Mouse (Mus musculus) lung, postnatal 4 days (tissue): ENCODE measurements at regions not wholly inside any gene's neighbourhood (a gene's known extent, or its start where the extent isn't known, plus 50 kb on each side); places are given as distances from the start of the nearest gene placed in this dataset.
A peak's percentile ranks its signal among the peaks of the same experiment; 100 is the strongest.

Source experiments
- DNase-seq, 2 experiments: peaks; one replicate each; pipeline ENCODE4 v3.0.0; 2021

DNA sequence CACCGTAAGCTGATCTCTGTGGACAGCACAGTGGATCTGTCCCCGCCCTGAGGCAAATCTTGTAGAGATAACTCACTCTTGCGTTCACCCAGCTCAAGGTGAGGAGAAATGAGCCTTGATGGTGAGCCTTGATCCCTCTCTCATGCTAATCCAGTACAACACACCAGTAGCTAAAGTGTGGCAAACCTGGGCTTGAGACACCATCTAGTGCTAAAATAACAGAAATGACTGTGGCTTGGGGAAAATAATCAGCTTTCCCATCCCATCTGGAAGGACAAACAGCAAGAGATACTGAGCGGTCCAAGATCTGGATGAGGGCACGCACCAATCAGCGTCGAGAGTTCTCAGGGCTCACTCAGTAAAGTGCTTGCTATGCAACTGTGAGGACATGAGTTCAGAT is 50.9 kb upstream of the Cbln4 start:
- no peak for DNase-seq

DNA sequence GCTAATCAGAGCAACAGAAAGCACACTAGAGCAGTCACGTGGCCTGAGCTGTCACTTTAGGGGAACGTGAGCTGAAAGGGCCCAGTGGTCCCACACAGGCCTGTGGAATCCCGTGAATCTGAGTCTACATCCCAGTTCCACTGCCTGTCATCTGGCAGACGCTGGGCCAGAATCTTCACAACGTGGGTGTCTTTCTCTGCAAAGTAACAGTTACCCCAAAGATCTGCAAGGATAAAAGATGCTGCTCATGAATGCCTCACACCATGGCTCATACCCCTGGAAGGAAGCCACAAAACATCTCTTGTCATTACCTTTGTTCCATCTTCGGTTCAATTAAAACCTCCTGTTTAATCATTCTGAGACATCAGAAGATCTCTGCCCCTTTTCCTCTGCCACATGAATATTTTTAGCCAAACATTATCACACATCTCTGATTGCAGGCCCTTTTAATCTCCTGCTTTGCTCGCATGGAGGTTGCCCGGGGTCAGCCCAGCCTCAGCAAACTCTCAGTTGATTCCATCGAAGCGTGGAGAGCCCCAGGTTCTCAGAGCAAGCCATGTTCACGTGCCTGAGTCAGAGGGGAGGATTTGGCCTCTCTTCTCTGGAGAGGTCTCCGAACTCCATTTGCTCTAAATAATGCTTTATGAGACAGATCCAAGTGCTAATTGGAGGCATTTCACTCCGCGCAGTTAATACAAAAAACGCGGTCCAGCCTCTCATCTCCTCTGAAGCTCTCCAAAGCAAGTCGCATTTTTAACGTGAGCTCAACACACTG is 60.8 kb upstream of the Cbln4 start:
- DNase-seq: no peak

DNA sequence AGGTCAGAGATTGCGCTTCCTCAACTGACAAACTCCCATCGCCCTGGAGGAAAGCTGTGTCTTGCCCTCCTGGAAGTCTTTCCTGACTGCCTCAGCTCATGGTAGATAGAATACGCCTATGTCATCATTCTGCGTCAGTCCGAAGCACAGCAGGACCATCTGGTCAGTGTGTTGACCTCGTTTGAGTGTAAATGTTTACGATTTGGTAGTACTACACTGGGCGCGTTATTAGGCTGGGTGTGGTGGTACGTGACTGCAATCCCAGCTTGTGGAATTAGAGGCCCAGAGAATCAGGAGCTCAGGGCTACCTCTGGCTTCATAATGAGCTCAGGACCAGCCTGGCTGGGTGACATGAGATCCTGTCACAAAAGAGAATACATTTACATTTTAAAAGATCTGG is 62.0 kb upstream of the Cbln4 start:
- no peak for DNase-seq

DNA sequence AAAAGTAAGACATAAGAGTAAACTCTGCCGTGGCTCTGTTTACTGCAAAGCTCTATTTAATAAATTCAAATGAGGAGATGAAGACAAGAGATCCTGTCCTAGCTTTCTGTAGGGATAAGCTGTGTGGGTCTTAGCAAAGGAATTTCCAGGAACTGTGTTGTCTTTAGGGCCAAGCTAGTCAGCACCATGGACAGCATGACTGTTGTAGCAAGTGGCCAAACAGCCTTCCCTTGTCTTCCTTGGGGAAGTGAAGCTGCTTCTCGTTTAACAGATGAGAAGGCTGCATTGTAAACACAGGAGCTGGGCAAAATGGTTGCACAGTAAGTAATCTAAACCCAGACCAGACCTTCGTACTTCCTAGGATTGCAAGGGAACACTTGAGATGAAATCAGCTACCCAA is 67.4 kb upstream of the Cbln4 start:
- DNase-seq: peak in 1 of 2 experiments; percentile 9

DNA sequence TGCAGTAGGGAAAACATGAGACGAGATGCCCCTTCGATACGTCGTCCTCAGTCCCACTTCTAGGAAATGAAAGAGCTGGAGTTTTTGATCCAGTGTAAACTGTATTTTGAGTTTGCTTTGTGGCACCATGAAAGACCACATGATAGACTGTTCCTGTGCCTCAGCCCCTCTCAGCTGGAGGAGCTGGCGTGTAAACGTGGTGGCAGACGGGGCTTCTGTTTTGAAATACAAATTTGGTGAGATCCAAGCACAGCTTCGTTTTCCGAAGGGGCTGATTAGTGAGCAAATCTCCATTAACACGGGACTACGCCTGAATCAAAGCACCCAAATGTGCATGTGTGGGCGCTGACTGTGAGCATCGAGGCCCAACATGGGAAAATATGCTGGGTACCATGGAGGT is 70.4 kb upstream of the Cbln4 start:
- no peak for DNase-seq

DNA sequence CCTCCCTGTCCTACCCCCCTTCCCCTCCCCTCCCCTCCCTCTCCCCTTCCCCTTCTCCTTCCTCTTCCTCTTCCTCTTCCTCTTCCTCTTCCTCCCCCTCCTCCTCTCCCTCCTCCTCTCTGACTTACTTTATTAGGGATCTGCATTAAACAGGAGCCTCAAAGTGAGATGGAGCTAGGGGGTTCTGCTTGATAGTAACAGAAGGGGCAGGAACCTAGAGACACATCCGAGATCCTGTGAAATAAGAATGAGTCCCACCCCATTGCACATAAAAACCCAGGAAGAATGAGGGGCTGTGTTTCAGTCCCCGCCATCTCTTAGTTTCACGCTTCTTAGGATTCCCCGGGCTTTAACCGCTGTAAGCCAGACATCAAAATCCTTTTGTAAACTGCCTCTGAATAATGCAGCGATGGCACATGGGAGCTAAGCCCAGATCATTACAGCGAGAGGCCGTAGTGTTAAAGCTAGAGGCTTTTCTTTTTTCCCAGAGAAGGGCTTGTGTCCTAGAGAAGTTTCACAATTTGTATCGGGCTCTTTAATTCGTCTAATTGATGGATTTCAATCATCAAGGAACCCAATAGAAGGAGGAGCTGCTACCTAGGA is 72.4 kb upstream of the Cbln4 start:
- no peak for DNase-seq

DNA sequence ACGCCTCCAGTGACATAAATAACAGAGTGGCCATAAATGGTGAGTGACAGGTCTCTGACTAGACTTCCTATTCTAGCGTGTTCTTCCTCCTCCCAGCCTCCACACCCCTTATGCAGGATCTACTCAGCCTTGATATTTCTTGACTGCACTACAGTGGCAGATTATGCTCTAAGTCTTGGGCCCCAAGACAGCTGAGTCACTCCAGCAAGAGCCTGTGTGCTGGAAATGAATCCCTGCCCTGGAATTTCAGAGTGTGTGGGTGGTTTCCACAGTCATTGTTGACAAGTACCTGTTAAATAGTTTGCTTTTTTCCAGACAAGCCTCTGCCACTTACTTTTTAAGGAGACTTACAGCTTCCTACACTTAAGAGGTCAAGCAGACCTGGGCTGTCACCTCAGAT is 84.3 kb upstream of the Cbln4 start:
- no peak for DNase-seq

DNA sequence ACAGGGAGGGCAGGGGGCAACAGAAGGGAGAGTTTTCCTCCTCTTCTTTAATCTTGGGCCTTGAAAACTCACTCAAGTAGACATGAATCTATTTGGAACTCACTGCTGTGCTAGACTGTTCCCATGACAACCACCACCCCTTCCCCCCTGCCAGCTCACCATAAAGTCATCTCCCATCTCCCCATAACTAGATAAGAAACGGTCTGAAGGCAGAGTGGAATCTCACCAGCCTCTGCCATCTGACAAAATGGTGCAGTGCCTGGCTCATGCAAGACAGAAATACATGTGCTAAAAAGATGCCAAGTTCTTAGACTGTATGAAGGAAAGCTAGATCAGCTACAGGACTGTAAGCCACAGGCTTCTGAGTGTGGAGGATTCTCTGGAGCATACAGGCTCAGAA is 88.0 kb upstream of the Cbln4 start:
- DNase-seq: no peak

DNA sequence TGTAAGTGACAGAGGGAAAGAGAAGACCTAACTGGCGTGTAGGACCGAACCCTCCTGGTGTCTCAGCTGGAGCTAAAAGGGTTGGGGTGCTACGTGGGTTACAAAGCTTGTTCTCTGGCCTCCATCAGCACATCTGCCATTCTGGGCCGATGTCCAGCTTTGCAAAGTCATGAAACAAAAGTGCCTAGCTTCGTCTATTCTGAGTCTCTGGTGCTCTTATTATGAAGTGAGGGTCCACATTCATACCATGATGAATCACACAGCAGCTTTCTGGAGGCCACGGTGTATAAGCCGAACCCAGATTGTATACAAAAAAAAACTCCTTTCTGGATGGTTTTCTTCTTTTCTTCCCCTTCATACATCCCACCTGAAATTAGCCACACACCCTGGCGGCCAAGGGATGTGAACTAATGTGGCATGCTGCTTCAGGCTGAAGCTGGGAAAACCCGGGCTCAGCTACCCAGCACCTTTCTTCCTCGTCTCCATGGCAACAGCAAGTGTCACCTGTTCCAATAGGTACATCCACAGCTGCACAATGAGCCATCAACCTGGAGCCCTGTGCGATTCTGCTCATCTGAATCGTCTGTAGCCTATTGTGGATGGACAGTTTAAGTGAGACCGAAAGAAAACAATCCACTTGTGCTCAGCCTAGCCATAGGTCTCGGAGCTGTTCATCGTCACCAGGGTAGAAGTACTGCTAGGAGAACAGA is 89.5 kb upstream of the Cbln4 start:
- no peak for DNase-seq

DNA sequence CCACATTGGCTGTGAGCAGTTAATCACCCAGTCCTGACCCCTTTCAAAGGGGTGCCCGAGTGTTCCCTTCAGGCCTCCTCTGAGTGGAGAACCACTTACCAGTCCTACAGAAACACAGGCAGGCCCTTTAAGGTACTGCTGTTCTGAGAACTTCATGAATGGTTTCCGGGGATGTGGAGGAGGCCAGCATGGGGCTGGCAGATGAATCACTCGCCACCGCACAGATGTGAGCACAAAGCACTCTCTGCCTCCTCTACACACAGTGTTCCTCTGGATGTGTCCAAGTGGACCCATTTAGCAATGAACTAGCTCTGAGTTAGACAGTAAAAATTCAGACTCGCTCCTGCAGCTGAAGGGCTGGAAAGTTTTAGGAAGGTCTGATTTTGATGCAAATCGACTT is 96.8 kb upstream of the Cbln4 start:
- DNase-seq: no peak

DNA sequence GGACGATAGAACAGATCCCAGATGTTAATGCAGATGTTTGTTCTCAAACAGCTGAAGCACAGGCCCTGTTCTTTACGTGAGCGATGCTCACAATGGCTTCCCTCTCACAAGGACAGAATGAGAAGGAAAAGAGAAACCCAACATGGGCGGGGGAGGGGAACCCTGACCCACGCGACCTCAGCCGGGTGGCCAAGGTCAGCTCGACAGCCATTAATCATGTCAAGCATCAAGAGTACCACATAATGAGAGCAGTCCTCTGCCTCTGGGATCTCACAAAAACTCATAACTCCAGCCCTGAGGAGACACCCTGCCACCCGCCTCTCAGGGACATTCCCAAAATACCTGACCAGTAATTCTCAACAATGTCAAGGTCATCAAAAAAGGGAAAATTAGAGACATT is 100.0 kb upstream of the Cbln4 start:
- DNase-seq: no peak

DNA sequence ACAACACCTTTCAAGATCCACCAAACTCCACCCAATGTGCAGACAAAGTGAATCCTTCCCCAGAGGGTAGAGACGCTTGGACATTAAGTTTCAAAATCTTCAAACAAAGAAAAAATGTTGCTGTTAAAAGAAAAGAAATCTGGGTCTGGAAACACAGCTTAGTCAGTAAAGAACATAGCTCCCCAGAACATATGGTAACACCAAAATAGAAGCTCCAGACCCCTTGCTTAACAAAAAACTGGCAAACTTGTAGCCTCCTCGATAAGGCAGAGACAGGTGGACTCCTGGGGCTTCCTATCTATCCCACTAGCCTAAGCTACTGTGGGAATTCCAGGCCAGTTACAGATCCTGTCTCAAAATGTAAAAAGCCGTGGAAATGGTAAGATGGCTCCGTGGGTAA is 99.6 kb upstream of the Mc3r start:
- no peak for DNase-seq

DNA sequence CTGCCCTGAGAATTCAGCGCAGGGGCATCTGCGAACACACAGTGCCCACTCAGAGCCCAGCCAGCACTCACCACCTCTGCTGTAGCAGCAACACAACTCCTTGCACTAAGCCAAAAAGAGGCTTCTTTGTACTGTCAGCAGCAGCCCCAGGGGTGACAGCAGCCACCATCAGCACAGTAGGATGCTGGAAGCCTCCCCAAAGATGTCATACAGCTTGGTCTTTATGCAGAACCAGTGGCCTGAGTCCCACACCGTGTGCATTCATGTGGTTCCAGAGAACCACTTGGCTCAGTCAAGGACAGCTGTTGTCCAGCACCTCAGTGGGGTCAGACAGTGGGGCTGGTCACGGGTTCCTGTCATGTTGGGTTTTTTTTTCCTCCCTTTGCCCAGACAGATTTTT is 98.6 kb upstream of the Mc3r start:
- no peak for DNase-seq

DNA sequence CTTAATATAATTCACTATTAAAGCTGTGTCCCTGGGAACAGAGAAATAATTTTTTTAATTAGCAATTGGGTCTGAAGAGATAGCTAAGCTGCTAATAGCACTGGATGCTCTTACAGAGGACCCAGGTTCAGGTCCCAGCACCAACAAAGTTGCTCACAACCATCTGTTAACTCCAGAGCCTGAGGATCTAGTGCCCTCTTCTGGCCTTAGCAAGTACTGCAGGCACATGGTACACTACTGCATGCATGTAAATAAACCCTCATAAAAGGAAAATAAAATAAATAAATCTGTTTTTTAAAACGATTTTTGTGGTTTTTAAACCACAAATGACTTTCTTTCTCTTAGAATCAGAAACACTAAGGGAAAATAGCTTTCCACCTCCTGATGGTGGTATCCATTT is 97.4 kb upstream of the Mc3r start:
- DNase-seq: no peak

DNA sequence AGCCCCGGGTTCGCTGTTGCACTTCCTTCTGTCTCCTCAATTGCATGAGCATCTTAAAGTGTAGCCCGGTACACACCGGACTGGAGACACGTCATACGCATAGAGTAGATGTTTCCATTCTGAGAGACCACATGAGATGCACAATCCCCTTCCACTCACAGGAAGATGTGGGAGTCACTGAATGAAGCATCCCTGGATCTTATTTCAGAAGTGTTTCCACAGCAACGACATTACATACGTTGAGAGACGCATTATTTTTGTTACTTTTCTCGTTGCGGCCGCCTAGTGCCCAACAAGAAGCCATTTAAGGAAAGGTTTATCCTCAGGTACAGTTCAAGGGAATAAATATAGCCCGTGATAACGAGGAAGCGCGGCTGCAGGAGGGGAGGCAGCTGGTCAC is 88.4 kb upstream of the Mc3r start:
- DNase-seq: no peak

DNA sequence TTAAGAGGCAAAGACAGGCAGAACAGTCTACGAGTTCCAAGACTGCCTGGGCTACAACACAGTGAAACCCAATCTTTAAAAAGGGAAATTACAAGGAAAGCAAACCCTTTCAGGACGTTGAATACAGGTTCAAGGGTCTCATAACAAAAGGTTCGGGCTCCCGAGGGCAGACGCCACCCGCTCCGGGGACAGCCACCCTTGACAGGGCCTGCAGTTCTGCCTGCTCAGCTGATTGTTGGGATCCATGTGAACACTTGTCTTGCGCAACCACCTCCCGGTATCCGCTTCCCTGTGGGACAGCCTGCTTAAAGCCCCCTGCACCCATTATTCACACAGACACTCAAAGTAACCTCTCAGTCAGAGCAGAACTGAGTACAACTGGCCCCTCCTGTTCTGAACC is 70.9 kb upstream of the Mc3r start:
- no peak for DNase-seq

DNA sequence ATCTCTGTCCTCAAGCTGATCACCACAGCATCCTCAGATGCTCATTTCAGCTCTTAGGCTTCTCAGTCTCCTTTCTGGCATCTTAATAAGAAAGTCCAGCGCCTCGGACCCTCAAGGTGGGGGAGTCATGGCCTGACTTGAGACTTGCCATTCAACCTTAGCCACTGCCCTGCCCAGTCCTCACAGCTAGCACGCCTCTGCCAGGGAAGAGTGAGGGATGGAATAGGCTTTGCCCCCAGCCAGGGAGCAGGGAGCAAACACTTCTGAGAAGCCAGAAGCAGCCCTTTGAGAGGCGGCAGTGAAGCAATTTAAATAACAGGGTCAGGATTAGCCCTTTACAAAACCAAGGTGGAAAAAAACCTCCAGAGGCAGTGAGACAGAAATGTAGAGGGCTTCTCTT is 69.0 kb upstream of the Mc3r start:
- DNase-seq: no peak

DNA sequence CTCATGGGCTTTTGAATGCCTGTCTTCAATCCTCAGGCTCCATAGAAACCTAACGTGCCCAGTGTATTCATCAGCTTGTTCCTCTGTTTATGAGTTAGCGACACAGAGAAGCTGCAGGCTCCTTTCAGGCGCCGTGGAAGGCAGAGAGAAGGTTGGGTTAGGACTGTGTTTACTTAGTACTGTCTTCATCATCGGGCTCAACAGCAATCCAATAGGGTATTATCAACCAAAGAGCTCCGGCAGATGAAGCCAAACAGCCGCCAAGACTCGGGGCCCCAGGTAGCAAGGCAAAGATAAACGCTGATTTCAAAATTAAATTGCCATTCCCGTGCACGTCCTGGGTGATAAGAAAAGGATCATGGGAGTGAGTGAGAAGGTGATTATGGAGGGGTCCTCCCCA is 50.5 kb upstream of the Mc3r start:
- no peak for DNase-seq
